Mouse (Mus musculus): Measurements from ENCODE around the gene Sct.

Sct gene

GRCm38 (mm10) chr7:141230570-141230969 lies 48.4 kb downstream of the Sct start:
- no peak for DNase-seq (ENCODE audit: extremely low spot score)

DNA sequence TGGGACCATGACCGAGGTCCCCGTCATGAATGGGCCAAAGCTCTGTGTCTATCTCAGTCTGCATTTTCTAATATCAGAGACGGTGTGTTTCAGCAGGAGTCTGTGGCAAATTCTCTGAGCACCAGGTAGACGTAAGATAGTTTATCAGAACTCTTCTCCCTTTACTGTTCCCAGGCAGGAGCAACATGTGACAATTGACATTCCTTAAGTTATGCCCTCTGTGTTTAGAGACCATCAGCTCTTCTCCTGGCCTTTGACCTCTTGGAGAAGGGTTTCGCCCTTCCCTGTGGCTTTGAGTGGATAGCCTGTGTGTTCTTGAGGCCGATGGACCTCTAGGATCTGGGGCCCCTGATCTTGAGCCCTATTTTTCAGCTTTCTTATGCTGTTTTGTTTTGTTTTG lies 49.2 kb downstream of the Sct start:
- DNase-seq (ENCODE audit: extremely low spot score), result no peak
